Mouse (Mus musculus): ENCODE results near the gene N4bp1.

- TF ChIP-seq CTCF (IDR thresholded peaks at IDR 0.05; ENCODE audit: low read depth), result no peak
- TF ChIP-seq EP300 (IDR thresholded peaks at IDR 0.05; ENCODE audit: low read depth), result no peak
Observed at GRCm38 (mm10) chr8:86853989-86854373, 31.1 kb downstream of the N4bp1 start.

Measured in heart, postnatal 0 days (tissue).